Mouse (Mus musculus): ENCODE results near the gene Hbq1a.

Hbq1a gene

DNA sequence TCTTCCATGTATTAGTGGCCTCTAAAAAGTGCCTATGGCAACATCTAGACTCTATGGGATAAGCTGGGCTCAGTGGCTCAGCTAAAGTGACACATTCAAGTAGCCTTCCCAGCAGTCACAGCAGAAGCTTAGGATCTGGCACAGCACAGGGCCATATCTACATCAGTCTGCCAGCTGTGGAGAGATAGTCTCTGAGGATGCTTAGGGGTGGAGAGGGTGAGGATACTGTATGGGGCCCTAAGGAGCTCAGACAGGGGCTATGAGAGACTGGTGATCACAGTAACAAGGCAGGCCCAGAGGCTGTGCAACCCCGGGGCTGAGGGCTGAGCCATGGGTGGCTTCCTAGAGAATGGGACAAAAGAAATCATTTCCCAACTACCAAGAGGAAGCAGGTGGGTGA, 7.1 kb downstream of the Hbq1a start:
- in situ Hi-C loops (cut with MboI; ENCODE audit: low pct_unique_long_range_greater_than_20kb in 1 of 2, low sequenced_read_pairs in 2 of 2, unreplicated experiment in 1 of 2) = no loop called here

DNA sequence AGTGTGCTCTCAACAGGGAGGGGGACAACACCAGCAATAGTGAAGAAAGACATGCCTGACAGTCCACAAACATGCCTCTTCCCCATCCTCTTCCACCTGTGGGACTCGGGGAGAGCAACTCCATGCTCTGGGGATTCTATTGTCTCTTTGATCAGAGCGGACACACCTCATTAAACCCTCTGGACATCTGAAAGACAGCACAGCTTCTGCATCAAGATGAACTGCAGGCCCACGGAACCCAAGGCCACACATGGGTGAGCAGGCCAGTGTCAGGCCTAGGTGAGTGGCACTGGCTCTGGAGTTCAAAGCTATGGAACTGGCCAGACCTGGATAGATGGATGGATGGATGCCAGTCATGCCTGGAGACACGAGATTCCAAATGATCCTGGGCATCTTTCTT, 9.6 kb downstream of the Hbq1a start:
- in situ Hi-C loops (cut with MboI; ENCODE audit: low pct_unique_long_range_greater_than_20kb in 1 of 2, low sequenced_read_pairs in 2 of 2, unreplicated experiment in 1 of 2) = no loop called here

DNA sequence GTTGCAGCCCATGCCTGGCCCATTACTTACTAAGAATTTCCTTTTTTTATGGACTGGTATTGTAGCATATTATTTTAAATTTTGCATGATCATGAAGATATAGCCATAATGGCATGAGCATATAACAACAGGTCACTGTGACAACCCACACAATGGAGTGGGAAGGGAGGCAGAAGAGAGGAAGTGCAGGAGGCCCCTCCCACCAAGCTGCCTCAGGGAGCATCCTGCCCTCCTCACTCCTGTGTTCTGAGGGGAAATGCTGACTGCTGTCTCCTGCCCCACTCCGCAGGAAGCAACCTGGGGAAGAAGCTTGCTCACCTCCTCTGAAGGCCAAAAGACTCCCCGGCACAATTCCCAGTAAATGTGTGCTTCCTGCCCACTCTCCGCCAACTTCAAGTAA, 10.1 kb downstream of the Hbq1a start:
- in situ Hi-C loops (cut with MboI; ENCODE audit: low pct_unique_long_range_greater_than_20kb in 1 of 2, low sequenced_read_pairs in 2 of 2, unreplicated experiment in 1 of 2) = no loop called here

- in situ Hi-C loops (cut with MboI; ENCODE audit: low pct_unique_long_range_greater_than_20kb in 1 of 2, low sequenced_read_pairs in 2 of 2, unreplicated experiment in 1 of 2) = loop anchor here in 1 of 2 experiments (5.0 kb wide), 1 partner anchor 134 kb away; no protein-coding TSS in a partner anchor
Measured at GRCm38 (mm10) chr11:32316009-32316408, 16.1 kb downstream of the Hbq1a start.

- in situ Hi-C loops (cut with MboI; ENCODE audit: low pct_unique_long_range_greater_than_20kb in 1 of 2, low sequenced_read_pairs in 2 of 2, unreplicated experiment in 1 of 2) = no loop called here
Measured at GRCm38 (mm10) chr11:32320507-32321195, 20.8 kb downstream of the Hbq1a start.

DNA sequence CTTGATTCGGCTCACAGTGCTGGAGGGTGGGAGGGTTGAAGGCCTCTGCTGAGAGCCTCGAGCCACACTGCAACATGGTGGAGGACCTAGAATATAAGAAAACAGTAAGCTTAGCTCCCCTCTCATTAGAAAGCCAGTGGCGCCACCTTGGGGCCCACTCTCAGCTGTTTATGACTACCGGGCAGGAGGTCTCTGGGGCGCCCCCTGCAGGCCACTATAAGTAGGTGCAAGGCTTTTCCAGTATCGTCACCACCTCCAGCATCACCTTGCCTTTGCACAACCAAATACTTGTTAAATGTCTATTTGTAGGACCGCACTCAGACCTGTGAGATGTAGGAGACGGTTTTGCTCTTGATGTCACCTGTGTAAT, 21.3 kb downstream of the Hbq1a start:
- in situ Hi-C loops (cut with MboI; ENCODE audit: low pct_unique_long_range_greater_than_20kb in 1 of 2, low sequenced_read_pairs in 2 of 2, unreplicated experiment in 1 of 2) = no loop called here

DNA sequence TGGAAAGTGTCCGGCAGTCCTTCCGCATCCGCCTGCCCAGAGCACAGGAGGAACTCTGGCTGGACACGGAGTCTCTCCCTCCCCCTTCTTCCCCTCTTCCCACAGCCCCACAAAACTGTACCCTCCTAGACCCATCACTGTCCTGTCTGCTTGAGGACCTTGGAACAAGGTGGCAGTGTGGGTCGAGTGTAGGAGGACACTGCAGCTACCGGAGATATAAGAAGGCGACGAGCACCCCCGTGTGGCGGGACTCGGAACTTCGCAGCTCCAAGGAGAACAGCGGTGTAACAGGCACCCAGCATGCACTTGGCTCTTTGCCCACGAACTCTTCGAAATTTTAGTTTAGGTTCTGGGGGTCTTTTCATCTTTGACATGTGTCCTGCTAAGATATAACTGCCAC, 24.7 kb downstream of the Hbq1a start:
- in situ Hi-C loops (cut with MboI; ENCODE audit: low pct_unique_long_range_greater_than_20kb in 1 of 2, low sequenced_read_pairs in 2 of 2, unreplicated experiment in 1 of 2) = no loop called here

DNA sequence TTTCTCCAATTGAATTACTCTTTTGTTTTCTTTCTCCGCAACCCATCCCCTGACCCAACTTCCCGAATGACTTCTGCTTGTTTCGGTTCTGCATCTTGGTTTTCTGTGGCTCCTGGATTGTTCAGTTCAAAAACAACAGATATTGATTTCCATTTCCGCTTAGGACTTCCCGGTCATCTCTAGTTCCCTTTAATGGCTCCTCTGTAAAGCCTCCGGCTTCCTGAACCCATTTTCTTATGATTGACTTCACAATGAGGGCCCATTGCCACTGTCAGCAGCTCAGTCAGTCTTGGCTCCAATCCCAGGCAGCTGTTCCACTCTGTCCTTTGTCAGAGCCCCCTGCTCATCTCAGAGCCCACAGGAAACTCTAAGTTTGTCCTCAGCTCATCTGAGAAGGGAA, 31.2 kb downstream of the Hbq1a start:
- in situ Hi-C loops (cut with MboI; ENCODE audit: low pct_unique_long_range_greater_than_20kb in 1 of 2, low sequenced_read_pairs in 2 of 2, unreplicated experiment in 1 of 2) = no loop called here

- in situ Hi-C loops (cut with MboI; ENCODE audit: low pct_unique_long_range_greater_than_20kb in 1 of 2, low sequenced_read_pairs in 2 of 2, unreplicated experiment in 1 of 2) = no loop called here
Measured at GRCm38 (mm10) chr11:32331861-32332260, 32.0 kb downstream of the Hbq1a start.

GRCm38 (mm10) chr11:32333235-32333634, 33.4 kb downstream of the Hbq1a start:
- in situ Hi-C loops (cut with MboI; ENCODE audit: low pct_unique_long_range_greater_than_20kb in 1 of 2, low sequenced_read_pairs in 2 of 2, unreplicated experiment in 1 of 2) = no loop called here

GRCm38 (mm10) chr11:32336435-32336907, 36.6 kb downstream of the Hbq1a start:
- in situ Hi-C loops (cut with MboI; ENCODE audit: low pct_unique_long_range_greater_than_20kb in 1 of 2, low sequenced_read_pairs in 2 of 2, unreplicated experiment in 1 of 2) = no loop called here

DNA sequence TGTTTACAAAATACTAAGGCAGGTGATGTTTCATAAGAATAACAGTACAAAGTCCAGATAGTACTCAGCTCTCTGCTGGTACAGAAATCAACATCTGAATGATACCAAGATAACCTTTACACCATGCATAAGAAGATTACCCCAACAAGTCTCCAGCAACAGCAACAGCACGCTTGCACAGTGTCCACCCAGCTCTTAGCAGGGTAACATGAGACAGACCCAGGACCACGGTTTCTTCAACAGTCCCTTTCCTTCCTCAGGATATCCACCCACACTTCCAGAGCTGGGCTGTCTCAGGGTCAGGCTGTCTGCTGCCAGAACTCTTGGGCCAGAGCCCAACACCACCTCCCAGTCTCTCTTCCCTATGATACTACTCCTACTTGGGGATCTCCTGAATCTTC, 39.3 kb downstream of the Hbq1a start:
- in situ Hi-C loops (cut with MboI; ENCODE audit: low pct_unique_long_range_greater_than_20kb in 1 of 2, low sequenced_read_pairs in 2 of 2, unreplicated experiment in 1 of 2) = no loop called here

DNA sequence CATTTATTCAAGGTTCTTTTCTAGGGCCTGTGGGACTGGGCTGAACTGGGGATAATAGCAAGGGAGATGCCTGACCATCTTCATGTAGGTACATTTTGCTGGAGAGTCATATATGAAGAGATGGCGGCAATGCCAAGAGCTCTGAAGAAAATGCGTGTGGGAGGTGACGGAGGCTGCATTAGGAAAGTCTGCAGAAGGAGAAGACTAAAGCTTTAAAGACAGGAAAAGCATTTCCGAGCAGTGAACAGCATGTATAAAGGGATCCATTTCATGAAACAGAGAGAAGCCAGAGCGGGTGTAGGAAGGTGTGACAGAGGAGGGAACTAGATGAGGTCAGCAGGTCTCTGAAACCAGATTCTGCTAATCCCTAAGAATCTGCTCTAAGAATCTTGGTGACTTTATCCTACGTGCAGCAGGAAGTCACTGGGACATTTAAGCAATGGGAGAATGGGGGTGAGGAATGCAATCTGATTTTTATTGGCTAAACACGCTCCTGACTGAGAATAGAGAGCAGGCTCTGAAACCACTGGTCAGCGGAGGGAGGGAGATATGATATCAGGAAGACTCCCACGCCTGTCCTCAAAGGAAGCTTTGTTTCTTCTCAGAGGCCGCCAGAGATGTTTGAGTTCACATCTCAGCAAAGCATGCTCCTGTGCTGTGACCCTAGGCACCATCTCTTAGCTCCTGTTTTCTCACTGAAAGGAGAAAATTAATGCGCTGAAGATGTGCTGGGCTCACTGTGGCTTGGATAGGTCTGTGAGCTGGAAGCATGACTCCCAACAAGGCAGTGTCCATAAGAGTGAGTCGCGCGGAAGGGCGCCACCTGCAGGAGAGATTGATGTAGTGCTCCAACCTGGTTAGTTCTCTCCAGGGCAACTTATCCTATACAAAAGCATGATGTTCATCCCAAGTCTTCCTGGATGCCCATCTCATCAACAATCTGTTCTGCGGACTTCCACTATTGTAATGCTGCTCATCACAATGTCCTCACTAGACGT, 40.9 kb downstream of the Hbq1a start:
- in situ Hi-C loops (cut with MboI; ENCODE audit: low pct_unique_long_range_greater_than_20kb in 1 of 2, low sequenced_read_pairs in 2 of 2, unreplicated experiment in 1 of 2) = no loop called here

- in situ Hi-C loops (cut with MboI; ENCODE audit: low pct_unique_long_range_greater_than_20kb in 1 of 2, low sequenced_read_pairs in 2 of 2, unreplicated experiment in 1 of 2) = no loop called here
Measured at GRCm38 (mm10) chr11:32342770-32343191, 42.9 kb downstream of the Hbq1a start.

DNA sequence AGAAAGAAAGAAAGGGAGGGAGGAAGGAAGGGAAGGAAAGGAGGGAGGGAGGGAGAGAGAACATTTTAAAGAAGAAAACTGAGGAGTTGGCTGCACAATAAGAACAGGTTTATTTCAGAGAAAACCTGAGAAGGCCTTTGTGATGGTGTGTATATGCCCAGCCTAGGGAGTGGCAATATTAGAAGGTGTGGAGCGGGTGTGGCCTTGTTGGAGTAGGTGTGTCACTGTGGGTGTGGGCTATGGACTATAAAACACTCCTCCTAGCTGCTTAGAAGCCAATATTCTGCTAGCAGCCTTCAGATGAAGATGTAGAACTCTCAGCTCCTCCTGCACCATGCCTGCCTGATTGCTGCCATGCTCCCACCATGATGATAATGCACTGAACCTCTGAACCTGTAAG, 43.5 kb downstream of the Hbq1a start:
- in situ Hi-C loops (cut with MboI; ENCODE audit: low pct_unique_long_range_greater_than_20kb in 1 of 2, low sequenced_read_pairs in 2 of 2, unreplicated experiment in 1 of 2) = no loop called here

- in situ Hi-C loops (cut with MboI; ENCODE audit: low pct_unique_long_range_greater_than_20kb in 1 of 2, low sequenced_read_pairs in 2 of 2, unreplicated experiment in 1 of 2) = no loop called here
Measured at GRCm38 (mm10) chr11:32345504-32346297, 45.8 kb downstream of the Hbq1a start.

DNA sequence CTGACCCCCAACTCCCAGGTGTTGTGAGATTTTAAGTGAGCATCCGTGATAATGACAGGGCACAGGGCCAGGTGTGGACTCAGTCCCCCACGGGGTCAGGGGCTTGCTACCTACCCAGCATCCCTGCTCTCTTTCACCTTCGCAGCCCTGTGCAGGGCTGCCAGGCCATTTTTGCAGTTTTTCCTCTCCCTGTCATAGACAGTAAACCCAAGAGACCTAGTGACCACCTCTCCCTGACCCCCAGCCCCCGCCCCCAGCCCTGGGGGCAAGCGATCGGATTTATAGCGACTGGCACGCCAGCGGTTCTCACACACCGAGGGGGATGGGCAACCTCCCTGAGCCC, 47.4 kb downstream of the Hbq1a start:
- in situ Hi-C loops (cut with MboI; ENCODE audit: low pct_unique_long_range_greater_than_20kb in 1 of 2, low sequenced_read_pairs in 2 of 2, unreplicated experiment in 1 of 2) = no loop called here

DNA sequence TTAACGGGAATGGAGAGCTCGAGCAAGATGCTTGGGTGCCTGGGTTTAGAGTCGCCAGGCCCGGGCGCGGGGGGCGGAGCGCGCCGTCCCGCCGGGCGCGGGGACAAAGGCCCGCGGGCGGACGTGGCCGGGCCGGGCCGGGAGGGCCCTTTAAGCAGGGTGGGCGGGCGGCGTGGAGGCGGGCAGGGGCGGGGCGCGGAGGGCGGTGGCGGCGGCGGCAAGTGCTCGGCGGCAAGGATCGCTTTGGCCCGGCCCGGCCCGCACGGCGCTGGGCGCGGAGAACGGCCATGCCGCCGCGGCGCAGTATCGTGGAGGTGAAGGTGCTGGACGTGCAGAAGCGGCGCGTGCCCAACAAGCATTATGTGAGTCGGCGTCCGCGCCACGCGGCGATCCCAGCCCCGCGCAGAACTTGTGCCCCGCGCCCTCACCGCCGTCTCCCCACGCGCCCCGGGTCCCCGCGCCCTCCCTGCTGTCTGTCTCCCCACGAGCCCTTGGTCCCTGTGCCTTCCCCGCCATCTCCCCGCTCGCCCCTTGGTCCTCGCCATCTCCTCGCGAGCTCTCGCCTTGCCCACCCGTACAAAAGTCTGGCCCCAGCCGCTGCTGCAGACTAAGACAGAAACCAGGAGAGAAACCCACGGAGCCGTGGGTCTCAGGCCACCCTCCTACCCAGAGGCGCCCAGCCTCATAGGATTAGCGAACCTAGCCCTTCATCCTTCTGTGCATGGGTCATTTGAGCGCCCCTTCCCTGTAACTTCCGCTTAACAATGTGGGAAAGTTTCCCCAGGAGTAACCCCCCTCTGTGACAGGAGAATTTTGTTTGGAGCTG, 48.0 kb downstream of the Hbq1a start, which contains the start of gene Sh3pxd2b:
Gene Sh3pxd2b, plus strand, starts transcription at position 214 of the 826 bp plus-strand sequence.
- in situ Hi-C loops (cut with MboI; ENCODE audit: low pct_unique_long_range_greater_than_20kb in 1 of 2, low sequenced_read_pairs in 2 of 2, unreplicated experiment in 1 of 2) = no loop called here
